In the genomic region with DNA sequence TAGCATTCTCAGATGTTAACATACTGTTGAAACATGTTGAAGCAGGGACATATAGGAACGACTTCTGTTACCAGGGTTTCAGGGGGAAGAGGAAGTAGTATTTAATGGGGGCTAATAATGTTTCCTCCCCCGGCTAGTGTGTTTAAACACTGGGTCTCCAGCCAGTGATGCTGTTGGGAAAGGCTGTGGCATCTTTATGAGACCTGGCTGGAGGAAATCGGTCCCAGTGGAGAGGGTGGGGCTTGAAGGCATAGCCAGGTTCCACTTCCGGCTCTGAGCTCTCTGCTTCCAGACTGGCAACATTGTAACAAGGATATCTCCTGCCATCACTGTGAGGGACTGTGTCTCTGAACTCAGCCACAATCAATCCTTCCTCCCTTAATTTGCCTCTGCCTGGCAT, we compare ENCODE assay signal across 9 mouse cellular contexts.
A peak's percentile ranks its signal among the peaks of the same experiment; 100 is the strongest.
DNase-seq lines count a peak whose midpoint lies in the region; ATAC-seq lines count a peak whose summit lies in the region.
"Had no signal": no experiment of that assay in that cellular context is flagged by ENCODE, and none has a peak within 500 bp of the region (broad histone marks: within the 10 kb centered on the region; RNA-seq: fewer than 3 reads in every experiment).

No protein-coding gene starts in this region.

- H3K36me3 ChIP-seq in hindbrain, embryonic 10.5 days = no peaks in the 10 kb centered on the region
- no peaks in the 10 kb centered on the region for H3K36me3 ChIP-seq in hindbrain, embryonic 16.5 days (ENCODE audit: control insufficient read depth, insufficient read depth, low read length)
- no peaks in the 10 kb centered on the region for H3K36me3 ChIP-seq in embryonic facial prominence, embryonic 14.5 days (ENCODE audit: control insufficient read depth, insufficient read depth, low read length)
- H3K36me3 ChIP-seq in limb, embryonic 13.5 days = no peaks in the 10 kb centered on the region
- H3K36me3 ChIP-seq: G1E had no signal

- no peak overlapping the region for H3K9ac ChIP-seq in hindbrain, embryonic 16.5 days (ENCODE audit: low read depth, low read length)
- H3K9ac ChIP-seq in embryonic facial prominence, embryonic 14.5 days (ENCODE audit: low read depth, low read length) = no peak overlapping the region
- H3K9ac ChIP-seq in limb, embryonic 13.5 days = no peak overlapping the region

- no peak overlapping the region for H3K4me2 ChIP-seq in hindbrain, embryonic 16.5 days (ENCODE audit: low read length)
- no peak overlapping the region for H3K4me2 ChIP-seq in embryonic facial prominence, embryonic 14.5 days (ENCODE audit: low read depth, low read length)
- no peak overlapping the region for H3K4me2 ChIP-seq in limb, embryonic 13.5 days (replicated peaks)

- no peak overlapping the region for H3K4me3 ChIP-seq in hindbrain, embryonic 10.5 days
- no peak overlapping the region for H3K4me3 ChIP-seq in hindbrain, embryonic 16.5 days (ENCODE audit: low read length)
- H3K4me3 ChIP-seq in brown adipose tissue, adult 24 weeks (ENCODE audit: insufficient read depth, low read depth, low read length) = no peak overlapping the region
- H3K4me3 ChIP-seq in embryonic facial prominence, embryonic 14.5 days (ENCODE audit: low read depth, low read length) = no peak overlapping the region
- H3K4me3 ChIP-seq in limb, embryonic 13.5 days = no peak overlapping the region

- peak overlapping the region; percentile 40; the same call in 1 of the 2 replicates for H3K27ac ChIP-seq in hindbrain, embryonic 10.5 days
- no peak overlapping the region for H3K27ac ChIP-seq in hindbrain, embryonic 16.5 days (ENCODE audit: low read depth, low read length)
- peak overlapping the region; percentile 56 for H3K27ac ChIP-seq in brown adipose tissue, adult 24 weeks (replicated peaks; ENCODE audit: low read depth, low read length)
- H3K27ac ChIP-seq in embryonic facial prominence, embryonic 14.5 days (replicated peaks; ENCODE audit: low read depth, low read length) = peak overlapping the region; percentile 30
- H3K27ac ChIP-seq in limb, embryonic 13.5 days = peak overlapping the region; percentile 70

- H3K9me3 ChIP-seq in hindbrain, embryonic 10.5 days = peaks cover 5% of the 10 kb centered on the region
- H3K9me3 ChIP-seq in hindbrain, embryonic 16.5 days (ENCODE audit: control insufficient read depth, low read length) = no peaks in the 10 kb centered on the region
- peaks cover 9% of the 10 kb centered on the region; the same call in 1 of the 2 replicates for H3K9me3 ChIP-seq in embryonic facial prominence, embryonic 14.5 days (ENCODE audit: control insufficient read depth, low read length)
- peaks cover 10% of the 10 kb centered on the region; the same call in 1 of the 2 replicates for H3K9me3 ChIP-seq in limb, embryonic 13.5 days

- no peak for ATAC-seq in hindbrain, embryonic 16.5 days
- no peak for ATAC-seq in embryonic facial prominence, embryonic 14.5 days (ENCODE audit: low read depth)
- ATAC-seq in limb, embryonic 13.5 days (ENCODE audit: low FRiP score, low read depth) = no peak

- no peaks in the 10 kb centered on the region for H3K27me3 ChIP-seq in hindbrain, embryonic 10.5 days (ENCODE audit: insufficient read depth, poor library complexity, severe bottlenecking)
- H3K27me3 ChIP-seq in hindbrain, embryonic 16.5 days (replicated peaks; ENCODE audit: control insufficient read depth, insufficient read depth, low read length) = no peaks in the 10 kb centered on the region
- no peaks in the 10 kb centered on the region for H3K27me3 ChIP-seq in embryonic facial prominence, embryonic 14.5 days (replicated peaks; ENCODE audit: control insufficient read depth, insufficient read depth, low read length)
- no peaks in the 10 kb centered on the region for H3K27me3 ChIP-seq in limb, embryonic 13.5 days

- 74% methylated on average over 4 of the region's 4 CpGs for WGBS in hindbrain, embryonic 10.5 days
- WGBS in hindbrain, embryonic 16.5 days = 61% methylated on average over 4 of the region's 4 CpGs
- 34% methylated on average over 4 of the region's 4 CpGs for WGBS in embryonic facial prominence, embryonic 14.5 days
- WGBS in limb, embryonic 13.5 days = 10% methylated on average over 4 of the region's 4 CpGs

- no peak for DNase-seq in hindbrain, embryonic 10.5 days (ENCODE audit: low spot score)
- DNase-seq in embryonic facial prominence, embryonic 14.5 days (ENCODE audit: low spot score) = no peak
- DNase-seq in urinary bladder, postnatal 10 days (ENCODE audit: low spot score) = no peak
- DNase-seq in layer of hippocampus, adult 18-20 months (ENCODE audit: low spot score in 2 of 2) = no peak
- DNase-seq in gastrocnemius, postnatal 10 days = no peak

- peaks cover 25% of the 10 kb centered on the region for H3K4me1 ChIP-seq in hindbrain, embryonic 10.5 days (replicated peaks)
- no peaks in the 10 kb centered on the region for H3K4me1 ChIP-seq in hindbrain, embryonic 16.5 days (ENCODE audit: control insufficient read depth, insufficient read depth, low read depth, low read length)
- peaks cover 20% of the 10 kb centered on the region for H3K4me1 ChIP-seq in brown adipose tissue, adult 24 weeks (ENCODE audit: control insufficient read depth, insufficient read depth, insufficient read length, low read length)
- H3K4me1 ChIP-seq in embryonic facial prominence, embryonic 14.5 days (ENCODE audit: control insufficient read depth, insufficient read depth, low read length) = peaks cover 9% of the 10 kb centered on the region
- H3K4me1 ChIP-seq in limb, embryonic 13.5 days = peaks cover 28% of the 10 kb centered on the region
